Comparison of ENCODE assay signal across 13 mouse cellular contexts in the genomic region with DNA sequence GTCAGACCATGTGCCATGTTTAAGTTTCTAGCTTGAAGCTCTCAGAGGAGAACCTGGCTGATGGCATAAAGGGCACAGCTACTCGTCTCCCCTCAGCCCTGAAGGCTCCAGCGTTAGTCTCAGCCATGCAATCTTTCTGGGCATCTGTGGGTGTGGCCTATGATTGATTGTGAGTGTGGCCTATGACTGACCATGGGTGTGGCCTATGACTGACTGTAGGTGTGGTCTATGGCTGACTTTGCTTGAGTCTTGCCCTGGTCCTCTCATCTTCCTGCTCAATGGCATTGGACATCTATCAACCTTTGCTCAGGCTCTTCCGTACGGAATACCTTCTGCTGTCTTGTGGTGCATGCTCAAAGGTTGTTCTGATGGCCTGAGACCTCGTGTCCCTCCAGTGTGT. TPM values are rescaled to one million over a fixed set of nuclear protein-coding genes. Genes with fewer than 3 reads are reported as not detected.
DNase-seq lines count a peak whose midpoint lies in the region; ATAC-seq lines count a peak whose summit lies in the region.
"Had no signal": no experiment of that assay in that cellular context is flagged by ENCODE, and none has a peak within 500 bp of the region (broad histone marks: within the 10 kb centered on the region; RNA-seq: fewer than 3 reads in every experiment).

No protein-coding gene starts in this region.

- peak; percentile 58 for DNase-seq in adrenal gland, postnatal 10 days
- DNase-seq in adrenal gland, adult 8-10 months, result no peak
- DNase-seq in 416B (ENCODE audit: low read depth), result peak; percentile 83
- peak; percentile 19 for DNase-seq in lung, postnatal 14 days
- no peak for DNase-seq in frontal cortex, postnatal 36 days (ENCODE audit: low spot score in 2 of 2)
- DNase-seq in layer of hippocampus, postnatal 25 days (ENCODE audit: extremely low spot score in 1 of 2, low spot score in 1 of 2), result no peak
- DNase-seq: right cerebral cortex, postnatal 4 days; thymus, postnatal 36 days had no signal

- H3K9ac ChIP-seq in embryonic facial prominence, embryonic 13.5 days, result no peak overlapping the region
- no peak overlapping the region for H3K9ac ChIP-seq in forebrain, embryonic 12.5 days
- H3K9ac ChIP-seq: heart, embryonic 13.5 days had no signal

- H3K4me2 ChIP-seq in embryonic facial prominence, embryonic 13.5 days, result no peak overlapping the region
- no peak overlapping the region for H3K4me2 ChIP-seq in forebrain, embryonic 12.5 days
- H3K4me2 ChIP-seq: heart, embryonic 13.5 days had no signal

- H3K36me3 ChIP-seq in embryonic facial prominence, embryonic 13.5 days, result no peaks in the 10 kb centered on the region
- H3K36me3 ChIP-seq in forebrain, embryonic 12.5 days (replicated peaks), result no peaks in the 10 kb centered on the region
- H3K36me3 ChIP-seq: forebrain, embryonic 10.5 days; heart, embryonic 13.5 days had no signal

- H3K4me1 ChIP-seq in embryonic facial prominence, embryonic 13.5 days, result peaks cover 13% of the 10 kb centered on the region
- H3K4me1 ChIP-seq in forebrain, embryonic 12.5 days, result peaks cover 11% of the 10 kb centered on the region

- H3K27ac ChIP-seq in embryonic facial prominence, embryonic 13.5 days, result no peak overlapping the region
- no peak overlapping the region for H3K27ac ChIP-seq in forebrain, embryonic 12.5 days
- H3K27ac ChIP-seq: forebrain, embryonic 10.5 days; heart, embryonic 13.5 days; left cerebral cortex, adult 2 months had no signal

- no peak overlapping the region for H3K4me3 ChIP-seq in embryonic facial prominence, embryonic 13.5 days
- H3K4me3 ChIP-seq in forebrain, embryonic 12.5 days (replicated peaks), result no peak overlapping the region
- H3K4me3 ChIP-seq: forebrain, embryonic 10.5 days; heart, embryonic 13.5 days; left cerebral cortex, adult 2 months had no signal

- H3K27me3 ChIP-seq in embryonic facial prominence, embryonic 13.5 days, result no peaks in the 10 kb centered on the region
- H3K27me3 ChIP-seq in forebrain, embryonic 12.5 days, result no peaks in the 10 kb centered on the region
- H3K27me3 ChIP-seq: heart, embryonic 13.5 days had no signal

- ATAC-seq in embryonic facial prominence, embryonic 13.5 days (ENCODE audit: insufficient number of reproducible peaks, insufficient read depth, low FRiP score, low TSS enrichment, low read depth), result 0 out of 2 replicates have a peak, but pooled peaks have one; percentile 6
- no peak for ATAC-seq in forebrain, embryonic 12.5 days (ENCODE audit: low FRiP score)

- H3K9me3 ChIP-seq in embryonic facial prominence, embryonic 13.5 days, result no peaks in the 10 kb centered on the region
- H3K9me3 ChIP-seq in forebrain, embryonic 12.5 days, result no peaks in the 10 kb centered on the region
- H3K9me3 ChIP-seq: heart, embryonic 13.5 days had no signal

- WGBS in embryonic facial prominence, embryonic 13.5 days, result 54% methylated on average over 5 of the region's 5 CpGs
- 72% methylated on average over 5 of the region's 5 CpGs for WGBS in forebrain, embryonic 12.5 days

RNA-seq across cellular contexts. Expression of a gene that starts 4.8 kb away (rescaled TPM):
- total RNA-seq in adrenal gland, postnatal 10 days (2021), result 10 to 100 TPM; 85.8 to 88.1 TPM
- 10 to 100 TPM; 36.3 to 60.3 (median 52.9) TPM for total RNA-seq in adrenal gland, adult 8-10 months (2022)
- 7.1 and 7.2 TPM in 2 replicates for polyA plus RNA-seq in embryonic facial prominence, embryonic 13.5 days (2015; fragmentation: Nextera tagmentation; extraction: Ambion mirVana)
- 10 to 100 TPM; 22.5 to 24.6 TPM for total RNA-seq in layer of hippocampus, postnatal 25 days (2021)
- 3.3 and 3.9 TPM in 2 replicates for polyA plus RNA-seq in forebrain, embryonic 12.5 days (2016; fragmentation: Nextera tagmentation; extraction: Ambion mirVana)

RNA-seq across cellular contexts. Expression of a gene that starts 5.0 kb away (rescaled TPM):
- under 1 TPM in 1 of 2 experiments, not detected in 1; 0.30 TPM for total RNA-seq in adrenal gland, postnatal 10 days (2021)
- total RNA-seq in adrenal gland, adult 8-10 months (2022), result under 1 TPM in 1 of 4 experiments, not detected in 3; 0.78 TPM
- polyA plus RNA-seq in embryonic facial prominence, embryonic 13.5 days (2015; fragmentation: Nextera tagmentation; extraction: Ambion mirVana), result 0.41 TPM in 1 of 2 replicates, not detected in the other
- total RNA-seq in layer of hippocampus, postnatal 25 days (2021), result not detected
- 0.63 and 0.88 TPM in 2 replicates for polyA plus RNA-seq in forebrain, embryonic 12.5 days (2016; fragmentation: Nextera tagmentation; extraction: Ambion mirVana)
- total RNA-seq: left cerebral cortex, adult 2 months had no signal

RNA-seq across cellular contexts. Expression of a gene that starts 19.6 kb away (rescaled TPM):
- total RNA-seq in adrenal gland, postnatal 10 days (2021), result 100 to 1,000 TPM; 156 to 158 TPM
- 100 to 1,000 TPM; 302 to 612 (median 463) TPM for total RNA-seq in adrenal gland, adult 8-10 months (2022)
- 199 and 213 TPM in 2 replicates for polyA plus RNA-seq in embryonic facial prominence, embryonic 13.5 days (2015; fragmentation: Nextera tagmentation; extraction: Ambion mirVana)
- 1 to 10 TPM; 2.2 to 2.5 TPM for total RNA-seq in layer of hippocampus, postnatal 25 days (2021)
- polyA plus RNA-seq in forebrain, embryonic 12.5 days (2016; fragmentation: Nextera tagmentation; extraction: Ambion mirVana), result 19.9 and 20.5 TPM in 2 replicates

RNA-seq across cellular contexts. Expression of a gene that starts 22.3 kb away (rescaled TPM):
- 1 to 10 TPM; 6.1 to 7.2 TPM for total RNA-seq in adrenal gland, postnatal 10 days (2021)
- 10 to 100 TPM; 17.8 to 92.8 (median 47.9) TPM for total RNA-seq in adrenal gland, adult 8-10 months (2022)
- 2.4 and 3.2 TPM in 2 replicates for polyA plus RNA-seq in embryonic facial prominence, embryonic 13.5 days (2015; fragmentation: Nextera tagmentation; extraction: Ambion mirVana)
- total RNA-seq in layer of hippocampus, postnatal 25 days (2021), result 1 to 10 TPM; 3.1 to 3.2 TPM
- polyA plus RNA-seq in forebrain, embryonic 12.5 days (2016; fragmentation: Nextera tagmentation; extraction: Ambion mirVana), result 2.7 and 4.7 TPM in 2 replicates

RNA-seq across cellular contexts. Expression of a gene that starts 23.4 kb away (rescaled TPM):
- total RNA-seq in adrenal gland, postnatal 10 days (2021), result 1 to 10 TPM in 1 of 2 experiments, under 1 TPM in 1; 0.72 to 1.2 TPM
- total RNA-seq in adrenal gland, adult 8-10 months (2022), result 1 to 10 TPM in 3 of 4 experiments, under 1 TPM in 1; 0.78 to 1.4 (median 1.2) TPM
- polyA plus RNA-seq in embryonic facial prominence, embryonic 13.5 days (2015; fragmentation: Nextera tagmentation; extraction: Ambion mirVana), result 0.56 and 0.72 TPM in 2 replicates
- 10 to 100 TPM; 11.2 to 12.7 TPM for total RNA-seq in layer of hippocampus, postnatal 25 days (2021)
- polyA plus RNA-seq in forebrain, embryonic 12.5 days (2016; fragmentation: Nextera tagmentation; extraction: Ambion mirVana), result 0.33 and 0.47 TPM in 2 replicates

Comparison
In these comparisons a context has a peak if more than half of its experiments do, and no peak if none do; other contexts are left out.
1. DNase-seq: peak in adrenal gland, postnatal 10 days (single experiment), 416B (single experiment) and lung, postnatal 14 days (single experiment); none in adrenal gland, adult 8-10 months (single experiment), frontal cortex, postnatal 36 days (0 of 2) and layer of hippocampus, postnatal 25 days (0 of 2).
2. RNA of a gene that starts 19.6 kb away (total RNA-seq): 302 to 612 TPM in adrenal gland, adult 8-10 months and 156 to 158 TPM in adrenal gland, postnatal 10 days; 2.2 to 2.5 TPM in layer of hippocampus, postnatal 25 days; every median in the first group is over 10 times any median in the second.